Mouse (Mus musculus) heart, adult 2 months (tissue): ENCODE measurements around the gene Hnrnpf. TPM values are rescaled to one million over a fixed set of nuclear protein-coding genes. Genes with fewer than 3 reads are reported as not detected.

ENCODE experiments used
- DNase-seq, 2 experiments: peaks; one replicate each; pipeline ENCODE4 v3.0.0; 2021
- H3K27ac ChIP-seq: fragments of 200-600 bp; 2 replicates; pipeline ENCODE4 v1.8.1; 2022
- H3K27me3 ChIP-seq: fragments of 200-500 bp; 2 replicates; pipeline ENCODE4 v1.6.1; 2012; ENCODE audit warnings: mild to moderate bottlenecking, low read length, inconsistent platforms, mixed read lengths; ENCODE audit not compliant: control insufficient read depth, insufficient read depth
- H3K36me3 ChIP-seq: fragments of 200-500 bp; 2 replicates; pipeline ENCODE4 v1.6.1; 2012; ENCODE audit warnings: low read length, inconsistent platforms; ENCODE audit not compliant: control insufficient read depth, insufficient read depth
- H3K4me1 ChIP-seq: fragments of 200-500 bp; 2 replicates; pipeline ENCODE4 v1.6.1; 2011; ENCODE audit warnings: low read length; ENCODE audit not compliant: control insufficient read depth, insufficient read depth
- H3K4me3 ChIP-seq: fragments of 200-600 bp; 2 replicates; pipeline ENCODE4 v1.8.1; 2022
- H3K79me2 ChIP-seq: fragments of 200-500 bp; replicated peaks from 2 replicates; pipeline ENCODE4 v1.6.1; 2012; ENCODE audit warnings: mild to moderate bottlenecking, inconsistent platforms, low read length, moderate library complexity, mixed read lengths; ENCODE audit not compliant: control insufficient read depth, insufficient read depth
- H3K9ac ChIP-seq: fragments of 200-500 bp; 2 replicates; pipeline ENCODE4 v1.6.1; 2012; ENCODE audit warnings: low read depth, mild to moderate bottlenecking, control low read depth, inconsistent platforms, low read length, mixed read lengths
- CTCF ChIP-seq: fragments of 200-600 bp; IDR thresholded peaks from 2 replicates; pipeline ENCODE4 v1.8.1; 2022; ENCODE audit warnings: antibody characterized with exemption, mild to moderate bottlenecking, moderate library complexity
- EP300 ChIP-seq: fragments of 200-500 bp; IDR thresholded peaks from 2 replicates; pipeline ENCODE4 v1.6.1; 2011; ENCODE audit warnings: low read depth, low read length, control low read depth; ENCODE audit not compliant: insufficient read depth
- POLR2A ChIP-seq: fragments of 200-500 bp; IDR thresholded peaks from 2 replicates; pipeline ENCODE4 v1.6.1; 2011; ENCODE audit warnings: mild to moderate bottlenecking, low read depth, low read length, control low read depth; ENCODE audit not compliant: insufficient read depth
- WGBS: fragments of 180-500 bp; shearing (Covaris S2); methylation state at CpG from one replicate; pipeline ENCODE4 v1.1.7; 2018; 5-methylcytosine and 5-hydroxymethylcytosine counted together
- intact Hi-C: fragments of 180-260 bp; cut with DNase I; formaldehyde crosslinking; loops from one replicate; pipeline ENCODE4 v1.15.1; 2025
- polyA plus RNA-seq: library from polyadenylated mRNA; depleted of rRNA; stranded (reverse); fragments of >200 nt; gene quantifications from 2 replicates; pipeline ENCODE4 v1.2.3, GENCODE M21; 2012
- total RNA-seq, 2 experiments: library from RNA; stranded (reverse); gene quantifications; 2 replicates each; pipeline ENCODE4 v1.2.3; 2021

The Hnrnpf gene
- total and polyA plus RNA-seq, 3 experiments = 66.1 to 192 (median 185) TPM

GRCm38 (mm10) chr6:117893435-117893834, 6.7 kb upstream of the Hnrnpf start:
- 70% methylated on average over 2 of the region's 2 CpGs for WGBS
- H3K4me1 ChIP-seq = no peaks in the 10 kb centered on the region
- H3K79me2 ChIP-seq = no peaks in the 10 kb centered on the region
- no peak overlapping the region for H3K4me3 ChIP-seq
- TF ChIP-seq POLR2A (no peak), EP300 (no peak), CTCF (no peak)
- H3K27me3 ChIP-seq = no peaks in the 10 kb centered on the region
- no peak for DNase-seq
- intact Hi-C loops = no loop called here
- H3K36me3 ChIP-seq = no peaks in the 10 kb centered on the region
- H3K27ac ChIP-seq = no peak overlapping the region
- no peak overlapping the region for H3K9ac ChIP-seq

DNA sequence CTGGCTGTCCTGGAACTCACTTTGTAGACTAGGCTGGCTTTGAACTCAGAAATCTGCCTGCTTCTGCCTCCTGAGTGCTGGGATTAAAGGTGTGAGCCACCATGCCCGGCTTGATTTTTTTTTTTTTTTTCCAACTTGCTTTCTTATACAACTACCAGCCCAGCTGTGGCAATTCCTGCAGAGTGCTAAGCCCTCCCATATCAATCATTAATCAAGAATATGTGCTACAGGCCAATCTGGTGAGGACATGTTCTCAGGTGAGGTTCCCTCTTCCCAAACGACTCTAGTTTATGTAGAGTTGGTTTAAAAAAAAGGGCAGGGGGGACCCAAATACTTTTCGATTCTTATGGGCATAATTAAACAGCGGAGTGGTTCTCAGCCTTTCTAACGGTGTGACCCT, 2.3 kb upstream of the Hnrnpf start:
- no peaks in the 10 kb centered on the region for H3K36me3 ChIP-seq
- no peak overlapping the region for H3K27ac ChIP-seq
- no peaks in the 10 kb centered on the region for H3K79me2 ChIP-seq
- no peak for TF ChIP-seq POLR2A
- TF ChIP-seq EP300 = no peak
- TF ChIP-seq CTCF = no peak
- H3K4me1 ChIP-seq = no peaks in the 10 kb centered on the region
- DNase-seq = no peak
- 80% methylated on average over 5 of the region's 5 CpGs for WGBS
- no peak overlapping the region for H3K9ac ChIP-seq
- no peak overlapping the region for H3K4me3 ChIP-seq
- intact Hi-C loops = no loop called here
- no peaks in the 10 kb centered on the region for H3K27me3 ChIP-seq

DNA sequence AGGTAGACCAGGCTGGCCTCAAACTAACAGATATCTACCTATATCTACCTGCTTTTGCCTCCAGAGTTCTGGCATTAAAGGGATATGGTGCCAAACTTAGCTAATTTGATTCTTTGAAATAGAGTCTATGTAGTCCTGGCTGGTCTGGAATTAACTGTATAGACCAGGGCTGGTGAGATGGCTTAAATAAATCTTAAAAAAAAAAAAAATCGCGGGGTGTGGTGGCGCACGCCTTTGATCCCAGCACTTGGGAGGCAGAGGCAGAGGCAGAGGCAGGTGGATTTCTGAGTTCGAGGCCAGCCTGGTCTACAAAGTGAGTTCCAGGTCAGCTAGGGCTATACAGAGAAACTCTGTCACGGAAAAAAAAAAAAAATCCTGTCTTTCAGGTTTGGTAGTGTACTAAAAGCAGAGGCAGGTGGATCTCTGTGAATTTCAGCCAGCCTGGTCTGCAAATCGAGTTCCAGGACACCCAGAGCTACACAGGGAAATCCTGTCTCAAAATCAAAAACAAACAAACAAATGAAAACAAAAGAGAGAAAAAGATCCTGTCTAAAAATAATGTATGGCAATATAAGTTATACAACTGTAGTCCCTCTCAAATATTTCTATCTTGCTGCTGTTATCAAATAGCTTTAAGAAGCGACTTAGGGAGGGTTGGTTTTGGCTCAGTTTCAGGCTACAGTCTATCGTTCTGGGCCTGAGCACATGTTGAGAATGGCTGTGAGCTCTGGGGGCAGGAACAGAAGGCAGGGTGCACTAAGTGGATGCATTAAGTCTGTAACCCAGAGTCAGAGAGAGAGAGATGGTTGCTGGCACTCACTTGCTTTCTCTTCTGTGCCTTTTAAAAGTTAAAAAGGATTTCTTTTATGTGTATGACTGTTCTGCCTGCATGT, 1.6 kb downstream of the Hnrnpf start:
- WGBS = 68% methylated on average over 9 of the region's 9 CpGs
- Histone ChIP-seq H3K79me2 (no peaks in the 10 kb centered on the region), H3K4me1 (peaks cover 2% of the 10 kb centered on the region; the same call in 1 of the 2 replicates), H3K4me3 (no peak overlapping the region), H3K27me3 (no peaks in the 10 kb centered on the region), H3K9ac (no peak overlapping the region), H3K27ac (no peak overlapping the region), H3K36me3 (peaks cover 2% of the 10 kb centered on the region; the same call in 1 of the 2 replicates)
- intact Hi-C loops = no loop called here
- DNase-seq = no peak
- TF ChIP-seq CTCF = no peak

DNA sequence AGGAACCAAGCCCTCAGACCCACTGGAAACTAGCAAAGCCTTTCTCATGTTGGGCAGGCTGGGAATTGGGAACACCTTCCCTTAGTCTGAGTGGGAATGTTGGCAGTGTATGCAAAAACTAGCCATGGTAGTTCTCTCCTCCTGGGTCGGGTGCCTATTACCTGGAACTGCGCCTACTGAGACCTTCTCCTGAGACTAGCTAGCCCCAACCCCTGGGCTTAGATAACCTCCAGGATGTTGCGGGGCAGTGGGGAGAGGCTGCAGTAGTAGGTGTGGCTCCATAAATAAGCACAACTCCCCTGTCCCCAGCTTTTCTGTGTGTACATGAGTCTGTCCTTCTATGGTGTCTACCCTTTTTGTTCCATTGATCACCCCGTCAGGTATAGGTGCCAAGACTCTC, 2.4 kb downstream of the Hnrnpf start:
- H3K79me2 ChIP-seq = no peaks in the 10 kb centered on the region
- no peak overlapping the region for H3K9ac ChIP-seq
- peaks cover 2% of the 10 kb centered on the region; the same call in 1 of the 2 replicates for H3K4me1 ChIP-seq
- H3K27me3 ChIP-seq = no peaks in the 10 kb centered on the region
- TF ChIP-seq POLR2A = no peak
- no peak for TF ChIP-seq EP300
- TF ChIP-seq CTCF = no peak
- H3K27ac ChIP-seq = no peak overlapping the region
- WGBS = 82% methylated on average over 4 of the region's 4 CpGs
- DNase-seq = no peak
- intact Hi-C loops = no loop called here
- H3K4me3 ChIP-seq = no peak overlapping the region
- H3K36me3 ChIP-seq = peaks cover 2% of the 10 kb centered on the region; the same call in 1 of the 2 replicates

GRCm38 (mm10) chr6:117903836-117904235, 3.7 kb downstream of the Hnrnpf start:
- WGBS = 84% methylated on average over 3 of the region's 3 CpGs
- H3K4me1 ChIP-seq = peaks cover 5% of the 10 kb centered on the region
- intact Hi-C loops = no loop called here

DNA sequence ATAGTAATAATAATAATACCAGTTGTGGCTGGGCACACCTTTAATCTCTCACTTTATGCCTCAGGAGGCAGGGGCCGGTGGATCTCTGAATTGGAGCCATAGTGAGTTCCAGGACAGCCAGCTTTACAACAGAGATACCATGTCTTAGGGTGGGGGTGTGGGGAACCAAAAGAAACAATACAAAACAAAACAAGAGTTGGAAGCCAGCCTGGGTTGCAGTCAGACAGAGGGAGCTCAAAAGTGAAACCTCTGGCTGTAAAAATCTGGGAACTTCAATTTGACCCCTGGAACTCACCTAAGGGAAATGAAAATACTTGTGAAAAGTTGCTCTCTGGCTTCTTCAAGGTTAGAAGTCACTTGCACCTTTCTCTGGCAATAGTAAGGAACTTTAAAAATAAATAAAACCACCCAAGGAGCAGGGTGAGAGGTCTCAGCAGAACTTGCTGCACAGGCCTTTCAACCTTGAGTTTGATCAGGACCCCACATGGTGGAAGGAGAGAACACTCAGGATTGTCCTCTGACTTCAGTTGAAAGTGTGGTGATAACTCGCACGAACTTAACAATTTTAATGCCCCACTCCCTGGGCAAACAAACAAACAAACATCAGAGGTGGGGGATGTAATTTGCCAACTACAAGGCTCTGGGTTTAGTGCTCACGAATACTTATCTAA, 5.3 kb downstream of the Hnrnpf start:
- intact Hi-C loops = no loop called here
- H3K27me3 ChIP-seq = no peaks in the 10 kb centered on the region
- peaks cover 2% of the 10 kb centered on the region; the same call in 1 of the 2 replicates for H3K79me2 ChIP-seq
- H3K36me3 ChIP-seq = peaks cover 13% of the 10 kb centered on the region
- peak overlapping the region; percentile 87 for H3K27ac ChIP-seq
- WGBS = 13% methylated on average over 4 of the region's 4 CpGs
- TF ChIP-seq POLR2A (no peak), CTCF (no peak), EP300 (no peak)
- no peak for DNase-seq
- H3K9ac ChIP-seq = peak overlapping the region; percentile 51; the same call in 1 of the 2 replicates
- H3K4me3 ChIP-seq = peak overlapping the region; percentile 89
- H3K4me1 ChIP-seq = peaks cover 9% of the 10 kb centered on the region

More at GRCm38 (mm10) chr6:117903836-117904235, 3.7 kb downstream of the Hnrnpf start:
- Histone ChIP-seq H3K36me3 (peaks cover 5% of the 10 kb centered on the region), H3K9ac (no peak overlapping the region), H3K4me3 (no peak overlapping the region), H3K79me2 (0 out of 2 replicates have a peak, but pooled peaks cover 2% of the 10 kb centered on the region), H3K27ac (no peak overlapping the region), H3K27me3 (no peaks in the 10 kb centered on the region)
- TF ChIP-seq POLR2A = no peak
- TF ChIP-seq CTCF = no peak
- no peak for TF ChIP-seq EP300
- DNase-seq = no peak
